Mouse (Mus musculus): Measurements from ENCODE around the gene Kremen1.
A peak's percentile ranks its signal among the peaks of the same experiment; 100 is the strongest.

The Kremen1 gene

DNA sequence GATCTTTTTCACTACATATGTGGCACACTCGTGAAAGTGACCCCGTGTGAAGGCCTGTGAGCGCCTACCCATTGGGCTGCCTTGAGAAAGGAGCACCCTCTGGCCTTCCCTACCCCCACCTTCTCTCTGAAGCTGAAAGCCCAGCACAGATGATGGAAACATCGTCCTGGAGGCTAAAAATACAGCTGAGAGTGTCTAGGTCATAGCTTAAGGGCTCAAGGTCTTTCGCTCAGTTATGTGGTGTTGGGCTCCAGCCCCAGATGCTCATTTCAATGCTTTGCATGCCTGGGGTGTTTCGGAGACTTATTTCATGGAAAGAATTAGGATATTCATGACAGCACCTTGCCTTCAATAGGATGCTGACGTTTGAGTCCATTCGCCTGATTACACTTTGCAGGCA is 4.4 kb upstream of the Kremen1 start:
- no peak for DNase-seq (ENCODE audit: low spot score)

DNA sequence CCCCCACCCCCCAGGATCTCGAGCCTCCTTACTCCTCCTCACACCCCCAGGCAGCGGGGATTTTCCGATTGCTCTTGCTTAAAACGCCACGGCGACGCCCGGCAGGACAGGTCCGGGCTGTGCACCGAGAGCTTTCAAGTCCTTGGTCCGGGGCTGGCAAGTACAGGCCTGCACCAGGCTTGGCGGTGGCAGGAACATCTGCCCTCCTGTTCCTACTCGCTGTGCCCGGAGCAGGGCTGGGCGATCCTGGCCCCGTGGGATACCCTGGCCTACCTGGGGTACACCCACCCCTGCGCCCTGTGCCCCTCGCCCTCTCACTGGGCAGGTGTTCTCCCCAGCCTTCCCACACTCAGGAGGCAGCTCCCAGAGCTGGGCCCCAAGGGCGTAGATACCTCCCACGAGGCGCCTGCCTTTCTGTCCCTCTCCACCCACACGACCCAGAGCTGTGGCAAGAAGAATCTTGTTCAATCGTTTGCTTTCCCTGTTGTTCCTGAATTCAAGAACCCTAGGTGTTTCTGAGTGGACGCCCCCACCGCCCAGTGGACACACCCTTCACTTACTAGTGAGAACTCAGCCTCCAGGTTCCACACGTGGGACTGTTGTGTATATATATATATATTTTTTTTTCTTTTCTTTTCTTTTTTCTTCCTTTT is 1.8 kb upstream of the Kremen1 start:
- no peak for DNase-seq (ENCODE audit: low spot score)

- peak; percentile 45 for DNase-seq (ENCODE audit: low spot score)
Measured at GRCm38 (mm10) chr11:5260942-5261459, 357 bp downstream of the Kremen1 start.

GRCm38 (mm10) chr11:5259944-5260598 is 1.3 kb downstream of the Kremen1 start:
- peak; percentile 63 for DNase-seq (ENCODE audit: low spot score)

- no peak for DNase-seq (ENCODE audit: low spot score)
Measured at GRCm38 (mm10) chr11:5258036-5258435, 3.3 kb downstream of the Kremen1 start.

GRCm38 (mm10) chr11:5257151-5257862 is 4.1 kb downstream of the Kremen1 start:
- no peak for DNase-seq (ENCODE audit: low spot score)

- no peak for DNase-seq (ENCODE audit: low spot score)
Measured at GRCm38 (mm10) chr11:5255509-5256014, 5.8 kb downstream of the Kremen1 start.

GRCm38 (mm10) chr11:5254016-5254415 is 7.3 kb downstream of the Kremen1 start:
- no peak for DNase-seq (ENCODE audit: low spot score)

DNA sequence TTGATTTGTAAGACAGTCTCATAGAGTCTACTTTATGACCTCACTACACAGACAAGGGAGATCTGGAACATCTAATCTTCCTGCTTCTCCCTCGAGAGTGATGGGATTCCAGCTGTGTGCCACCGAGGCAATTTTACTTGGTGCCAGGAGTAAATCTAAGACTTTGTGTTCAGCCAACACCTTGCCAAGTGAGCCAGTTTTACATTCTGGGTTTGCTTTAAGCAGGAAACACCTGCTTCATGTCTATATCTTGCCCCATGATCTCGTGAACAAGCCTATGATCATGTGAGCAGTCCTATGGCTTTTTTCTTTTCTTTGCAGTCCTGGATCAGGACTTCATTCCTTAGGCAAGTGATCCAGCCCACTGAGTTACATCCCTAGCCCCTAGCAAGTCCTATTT is 7.8 kb downstream of the Kremen1 start:
- peak; percentile 15 for DNase-seq (ENCODE audit: low spot score)

DNA sequence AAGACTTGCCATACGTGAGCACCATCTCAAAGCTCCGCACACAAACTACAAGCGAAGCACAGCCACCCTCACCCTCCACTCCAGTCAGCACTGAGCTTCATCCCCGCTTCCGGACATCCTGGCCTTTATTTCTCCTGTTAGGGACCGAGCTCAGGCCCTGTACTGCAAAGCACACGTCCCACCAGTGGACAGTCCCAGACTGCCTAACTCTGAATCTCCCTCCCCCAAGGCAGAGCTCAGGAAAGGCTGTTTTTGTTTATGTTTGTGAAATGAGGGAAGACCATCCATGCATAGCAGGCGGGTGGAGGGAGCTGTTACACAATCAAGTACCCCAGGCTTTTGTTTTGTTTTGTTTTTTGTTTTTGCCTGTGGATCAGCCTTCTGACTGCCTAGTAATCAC is 8.6 kb downstream of the Kremen1 start:
- no peak for DNase-seq (ENCODE audit: low spot score)

- no peak for DNase-seq (ENCODE audit: low spot score)
Measured at GRCm38 (mm10) chr11:5251112-5251511, 10.2 kb downstream of the Kremen1 start.

DNA sequence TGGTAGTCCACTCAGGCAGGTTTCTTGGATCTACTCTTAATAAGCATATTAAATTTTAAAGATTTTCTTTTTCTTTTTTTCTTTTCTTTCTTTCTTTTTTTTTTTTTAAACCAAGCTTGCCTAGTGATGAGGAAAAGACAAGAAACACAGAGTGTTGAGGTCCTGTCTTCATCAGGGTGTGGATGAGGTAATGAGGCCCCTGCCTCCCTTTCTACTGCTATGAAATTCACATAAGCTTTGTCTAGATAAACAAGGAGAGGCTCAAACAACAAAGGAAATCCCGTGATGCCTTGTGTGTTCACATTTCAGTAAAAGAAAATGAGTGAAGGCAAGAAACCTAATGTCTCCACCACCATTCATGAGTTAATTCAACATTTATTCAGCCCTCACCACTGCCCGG is 13.2 kb downstream of the Kremen1 start:
- no peak for DNase-seq (ENCODE audit: low spot score)

DNA sequence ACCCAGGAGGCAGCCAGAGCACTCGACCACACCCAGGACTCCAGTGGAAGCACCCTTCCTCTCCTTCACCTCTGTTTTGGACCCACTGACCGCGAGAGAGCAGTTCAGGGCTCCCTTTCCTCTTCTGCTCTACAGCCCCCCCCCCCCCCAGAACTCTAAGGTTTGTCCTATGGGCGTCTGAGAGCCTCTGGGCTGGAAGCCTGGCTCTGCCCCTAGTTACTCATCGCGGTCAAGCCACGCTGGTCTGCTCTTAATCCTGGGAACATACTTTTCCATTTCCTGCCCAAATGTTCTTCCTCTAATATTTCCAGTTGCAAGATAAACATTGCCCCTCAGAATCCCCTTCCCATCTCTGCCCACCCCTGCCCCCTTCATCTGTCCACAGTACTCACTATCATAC is 15.9 kb downstream of the Kremen1 start:
- no peak for DNase-seq (ENCODE audit: low spot score)

- no peak for DNase-seq (ENCODE audit: low spot score)
Measured at GRCm38 (mm10) chr11:5244749-5245130, 16.6 kb downstream of the Kremen1 start.

GRCm38 (mm10) chr11:5243812-5244748 is 17.3 kb downstream of the Kremen1 start:
- no peak for DNase-seq (ENCODE audit: low spot score)

- DNase-seq (ENCODE audit: low spot score): no peak
Measured at GRCm38 (mm10) chr11:5243208-5243607, 18.1 kb downstream of the Kremen1 start.

GRCm38 (mm10) chr11:5242158-5242557 is 19.2 kb downstream of the Kremen1 start:
- DNase-seq (ENCODE audit: low spot score): no peak

- DNase-seq (ENCODE audit: low spot score): no peak
Measured at GRCm38 (mm10) chr11:5239706-5240690, 21.4 kb downstream of the Kremen1 start.

DNA sequence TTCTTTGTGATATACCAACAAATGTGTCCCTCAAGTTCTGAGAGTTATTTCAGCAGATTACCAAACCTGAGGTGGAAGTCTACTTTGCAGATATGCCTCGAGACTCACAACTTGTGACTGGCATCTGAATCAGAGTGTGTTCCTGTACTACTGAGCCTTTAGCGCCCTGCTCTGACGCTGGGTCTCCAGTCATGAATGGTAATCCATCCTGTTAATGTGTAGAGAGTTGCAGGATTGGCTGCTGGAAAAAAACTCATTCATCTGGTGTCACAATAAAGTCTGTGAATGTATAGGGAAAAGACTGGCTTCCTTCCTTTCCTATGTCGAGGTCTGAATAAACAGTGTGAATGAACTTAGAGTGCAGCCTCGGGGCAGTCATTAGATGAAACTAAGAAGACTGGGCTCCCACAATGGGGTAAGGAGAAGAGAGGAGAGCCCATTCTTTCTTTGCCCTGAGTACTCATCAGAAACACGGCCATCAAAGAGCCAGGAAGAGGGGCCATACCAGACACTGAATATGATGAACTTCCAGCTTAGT is 41.4 kb downstream of the Kremen1 start:
- DNase-seq (ENCODE audit: low spot score): no peak

GRCm38 (mm10) chr11:5219371-5219770 is 42.0 kb downstream of the Kremen1 start:
- DNase-seq (ENCODE audit: low spot score): peak; percentile 33

Measured in T-cell, adult 2 months (primary cell).